Mouse (Mus musculus): ENCODE measurements around the gene Sytl2.
A peak's percentile ranks its signal among the peaks of the same experiment; 100 is the strongest.

DNA sequence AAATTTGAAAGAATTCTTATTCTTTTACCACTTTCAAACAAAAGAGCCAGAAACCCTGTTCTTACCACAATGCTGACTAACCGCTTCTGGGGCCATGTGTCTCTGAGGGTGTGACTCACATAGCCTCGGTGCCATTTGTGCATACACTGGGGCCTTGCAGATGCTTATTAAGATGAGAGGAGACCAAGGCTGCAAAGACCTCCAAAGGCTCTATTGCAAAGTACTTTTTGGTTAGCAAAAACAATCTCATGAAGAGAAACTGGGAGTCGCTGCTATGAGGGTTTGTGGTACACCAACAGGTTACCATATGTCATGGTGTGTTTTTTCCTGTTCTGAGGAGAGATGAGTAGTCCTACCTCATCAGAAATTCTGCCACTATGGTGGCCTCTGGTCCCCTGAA lies 53.4 kb downstream of the Sytl2 start:
- TF ChIP-seq POLR2AphosphoS2 (IDR thresholded peaks at IDR 0.05; ENCODE audit: insufficient read length, low read depth) = no peak
- TF ChIP-seq POLR2A (IDR thresholded peaks at IDR 0.05; ENCODE audit: insufficient read length, low read depth) = no peak
- TF ChIP-seq USF1 (IDR thresholded peaks at IDR 0.05; ENCODE audit: low read depth) = no peak
- no peak for TF ChIP-seq TCF12 (IDR thresholded peaks at IDR 0.05; ENCODE audit: insufficient read depth, poor library complexity, severe bottlenecking)
- TF ChIP-seq TCF3 (IDR thresholded peaks at IDR 0.05; ENCODE audit: insufficient read length, low read depth) = no peak
- TF ChIP-seq E2F4 (IDR thresholded peaks at IDR 0.05; ENCODE audit: insufficient read depth) = no peak
- no peak for TF ChIP-seq SRF (IDR thresholded peaks at IDR 0.05; ENCODE audit: control insufficient read depth, insufficient read length, low read depth)
- TF ChIP-seq REST (IDR thresholded peaks at IDR 0.05; ENCODE audit: insufficient read depth, insufficient read length) = no peak
- TF ChIP-seq MAX (IDR thresholded peaks at IDR 0.05; ENCODE audit: low read depth) = no peak
- peak in 1 of 3 experiments; percentile 43 for TF ChIP-seq MYOD1 (IDR thresholded peaks at IDR 0.05; ENCODE audit: control insufficient read depth in 1 of 3, insufficient read length in 2 of 3, low read depth in 2 of 3)

Measured in myocyte (in vitro differentiated cells).